Mouse (Mus musculus) kidney, adult 11 months (tissue): ENCODE measurements around the gene Slit3.

Experiments used
- DNase-seq: peaks from one replicate; pipeline ENCODE4 v3.0.0; 2022

Gene Slit3

GRCm38 (mm10) chr11:35723876-35724275 is 602.9 kb downstream of the Slit3 start:
- DNase-seq: peak; percentile 14

- DNase-seq: no peak
These were observed 605.4 kb downstream of the Slit3 start for GRCm38 (mm10) chr11:35726341-35726846.

- DNase-seq: no peak
These were observed 607.2 kb downstream of the Slit3 start for GRCm38 (mm10) chr11:35728200-35728599.

- no peak for DNase-seq
These were observed 608.2 kb downstream of the Slit3 start for GRCm38 (mm10) chr11:35729186-35729585.

GRCm38 (mm10) chr11:35732366-35732765 is 611.3 kb downstream of the Slit3 start:
- DNase-seq: peak; percentile 73

GRCm38 (mm10) chr11:35736817-35737216 is 615.8 kb downstream of the Slit3 start:
- DNase-seq: no peak

GRCm38 (mm10) chr11:35737262-35737661 is 616.2 kb downstream of the Slit3 start:
- no peak for DNase-seq

GRCm38 (mm10) chr11:35738102-35738501 is 617.1 kb downstream of the Slit3 start:
- no peak for DNase-seq

- no peak for DNase-seq
These were observed 622.6 kb downstream of the Slit3 start for GRCm38 (mm10) chr11:35743586-35743985.

- no peak for DNase-seq
These were observed 623.5 kb downstream of the Slit3 start for GRCm38 (mm10) chr11:35744571-35744970.

GRCm38 (mm10) chr11:35750578-35750977 is 629.6 kb downstream of the Slit3 start:
- DNase-seq: peak; percentile 79

- no peak for DNase-seq
These were observed 633.9 kb downstream of the Slit3 start for GRCm38 (mm10) chr11:35754906-35755418.

- DNase-seq: no peak
These were observed 634.5 kb downstream of the Slit3 start for GRCm38 (mm10) chr11:35755546-35755945.

- DNase-seq: no peak
These were observed 635.6 kb downstream of the Slit3 start for GRCm38 (mm10) chr11:35756411-35757303.
